Mouse (Mus musculus) erythroblast, embryonic 14.5 days (primary cell): Measurements from ENCODE around the gene Fa2h.

Experiments
- GATA1 ChIP-seq: IDR thresholded peaks from 2 replicates; pipeline ENCODE4 v1.6.1; 2012; ENCODE audit warnings: low read length, inconsistent platforms, mixed read lengths
- TAL1 ChIP-seq: IDR thresholded peaks from 3 replicates; pipeline ENCODE4 v1.6.1; 2012; ENCODE audit warnings: low read length, inconsistent platforms, mixed read lengths

- TF ChIP-seq GATA1 (no peak), TAL1 (no peak)
Observed at GRCm38 (mm10) chr8:111384628-111385027, 9.0 kb downstream of the Fa2h start.
